Mouse (Mus musculus) neural tube, embryonic 10.5 days (tissue): ENCODE measurements at regions not wholly inside any gene's neighbourhood (a gene's known extent, or its start where the extent isn't known, plus 50 kb on each side); places are given as distances from the start of the nearest gene placed in this dataset.
A peak's percentile ranks its signal among the peaks of the same experiment; 100 is the strongest.

Experiments used
- DNase-seq: peaks from one replicate; pipeline ENCODE4 v3.0.0-alpha.2; 2017; ENCODE audit warnings: low spot score; ENCODE audit errors: extremely low spot score

- DNase-seq: no peak
Observed at GRCm38 (mm10) chr17:91226378-91226777, 133.5 kb upstream of the Nrxn1 start.

- DNase-seq: no peak
Observed at GRCm38 (mm10) chr17:91225916-91226315, 133.0 kb upstream of the Nrxn1 start.

GRCm38 (mm10) chr17:91216429-91216828 lies 123.6 kb upstream of the Nrxn1 start:
- peak; percentile 17 for DNase-seq

GRCm38 (mm10) chr17:91182574-91182973 lies 89.7 kb upstream of the Nrxn1 start:
- no peak for DNase-seq

GRCm38 (mm10) chr17:91161834-91162233 lies 69.0 kb upstream of the Nrxn1 start:
- no peak for DNase-seq
